Mouse (Mus musculus) midbrain, embryonic 13.5 days (tissue): Measurements from ENCODE around the gene Drap1. TPM values are rescaled to one million over a fixed set of nuclear protein-coding genes. Genes with fewer than 3 reads are reported as not detected.
"Not testable (repeated sequence)": the region's sequence is repeated elsewhere in the genome, so short reads cannot be mapped to it uniquely, and the experiment has no call there.

Experiments
- ATAC-seq: fragments of 200-750 bp; cut with Nextera tagmentation; 2 replicates; pipeline ENCODE4 v1.8.0; 2017; ENCODE audit warnings: mild to moderate bottlenecking, moderate TSS enrichment, moderate library complexity
- H3K27ac ChIP-seq: fragments of 300-500 bp; sonication (generic); 2 replicates; pipeline ENCODE4 v1.5.1; 2015; ENCODE audit warnings: inconsistent platforms, mild to moderate bottlenecking, moderate library complexity
- H3K27me3 ChIP-seq: fragments of 300-500 bp; sonication (generic); 2 replicates; pipeline ENCODE4 v1.6.1; 2015; ENCODE audit warnings: mild to moderate bottlenecking, inconsistent platforms
- H3K36me3 ChIP-seq: fragments of 300-500 bp; sonication (generic); 2 replicates; pipeline ENCODE4 v1.6.1; 2015; ENCODE audit warnings: mild to moderate bottlenecking, inconsistent platforms
- H3K4me1 ChIP-seq: fragments of 300-500 bp; sonication (generic); replicated peaks from 2 replicates; pipeline ENCODE4 v1.6.1; 2015; ENCODE audit warnings: inconsistent platforms
- H3K4me2 ChIP-seq: fragments of 300-500 bp; sonication (generic); replicated peaks from 2 replicates; pipeline ENCODE4 v1.6.1; 2015; ENCODE audit warnings: moderate library complexity, mild to moderate bottlenecking, inconsistent platforms
- H3K4me3 ChIP-seq: fragments of 300-500 bp; sonication (generic); replicated peaks from 2 replicates; pipeline ENCODE4 v1.5.1; 2015; ENCODE audit warnings: mild to moderate bottlenecking, inconsistent platforms
- H3K9ac ChIP-seq: fragments of 300-500 bp; sonication (generic); replicated peaks from 2 replicates; pipeline ENCODE4 v1.6.1; 2015; ENCODE audit warnings: mild to moderate bottlenecking, inconsistent platforms
- H3K9me3 ChIP-seq: fragments of 300-500 bp; sonication (generic); 2 replicates; pipeline ENCODE4 v1.6.1; 2016; ENCODE audit warnings: mild to moderate bottlenecking, inconsistent platforms
- WGBS: fragments of 180-500 bp; shearing (Covaris S2); methylation state at CpG from one replicate; pipeline ENCODE4 v1.1.7; 2015; 5-methylcytosine and 5-hydroxymethylcytosine counted together
- polyA plus RNA-seq: library from polyadenylated mRNA; unstranded; fragments of >200 nt; fragmentation: Nextera tagmentation; extraction: Ambion mirVana; gene quantifications from 2 replicates; pipeline ENCODE4 v1.2.1, GENCODE M21; 2015

The Drap1 gene
- polyA plus RNA-seq, 1 experiment from 2014 or later, result 313 TPM

- H3K27me3 ChIP-seq, result no peaks in the 10 kb centered on the region
- WGBS, result 80% methylated on average over 4 of the region's 4 CpGs
- H3K4me1 ChIP-seq, result no peaks in the 10 kb centered on the region
- no peak for ATAC-seq
- no peak overlapping the region for H3K9ac ChIP-seq
- H3K27ac ChIP-seq, result no peak overlapping the region
- no peak overlapping the region for H3K4me2 ChIP-seq
- H3K36me3 ChIP-seq, result 0 out of 2 replicates have a peak, but pooled peaks cover 4% of the 10 kb centered on the region
- H3K4me3 ChIP-seq, result no peak overlapping the region
- no peaks in the 10 kb centered on the region for H3K9me3 ChIP-seq
Observed at GRCm38 (mm10) chr19:5413840-5414239, 10.9 kb downstream of the Drap1 start.

- H3K9me3 ChIP-seq, result no peaks in the 10 kb centered on the region
- ATAC-seq, result no peak
- H3K9ac ChIP-seq, result no peak overlapping the region
- no peak overlapping the region for H3K4me2 ChIP-seq
- WGBS, result 68% methylated on average over 5 of the region's 5 CpGs
- no peak overlapping the region for H3K4me3 ChIP-seq
- H3K27me3 ChIP-seq, result no peaks in the 10 kb centered on the region
- H3K36me3 ChIP-seq, result no peaks in the 10 kb centered on the region
- H3K4me1 ChIP-seq, result peaks cover 14% of the 10 kb centered on the region
- no peak overlapping the region for H3K27ac ChIP-seq
Observed at GRCm38 (mm10) chr19:5411961-5412360, 12.8 kb downstream of the Drap1 start.

GRCm38 (mm10) chr19:5410641-5411040 is 14.1 kb downstream of the Drap1 start:
- Histone ChIP-seq H3K36me3 (no peaks in the 10 kb centered on the region), H3K27me3 (no peaks in the 10 kb centered on the region), H3K4me1 (peaks cover 20% of the 10 kb centered on the region), H3K27ac (no peak overlapping the region), H3K9me3 (no peaks in the 10 kb centered on the region), H3K9ac (no peak overlapping the region), H3K4me2 (no peak overlapping the region), H3K4me3 (no peak overlapping the region)
- 93% methylated on average over 5 of the region's 5 CpGs for WGBS
- ATAC-seq, result no peak

GRCm38 (mm10) chr19:5409068-5409467 is 15.7 kb downstream of the Drap1 start:
- Histone ChIP-seq H3K4me1 (peaks cover 21% of the 10 kb centered on the region), H3K36me3 (no peaks in the 10 kb centered on the region), H3K9me3 (no peaks in the 10 kb centered on the region), H3K27ac (no peak overlapping the region), H3K9ac (no peak overlapping the region), H3K4me3 (no peak overlapping the region), H3K4me2 (no peak overlapping the region), H3K27me3 (no peaks in the 10 kb centered on the region)
- 82% methylated on average over 5 of the region's 5 CpGs for WGBS
- no peak for ATAC-seq

- Histone ChIP-seq H3K27ac (no peak overlapping the region), H3K4me2 (peak overlapping the region; percentile 81), H3K36me3 (no peaks in the 10 kb centered on the region), H3K4me3 (peak overlapping the region; percentile 62; the same call in 1 of the 2 replicates), H3K9ac (no peak overlapping the region), H3K27me3 (no peaks in the 10 kb centered on the region), H3K4me1 (peaks cover 21% of the 10 kb centered on the region), H3K9me3 (no peaks in the 10 kb centered on the region)
- ATAC-seq, result no peak
- WGBS, result 92% methylated on average over 13 of the region's 13 CpGs
Observed at GRCm38 (mm10) chr19:5408057-5409001, 16.4 kb downstream of the Drap1 start.

- H3K4me3 ChIP-seq, result peak overlapping the region; percentile 62
- peak overlapping the region; percentile 88 for H3K27ac ChIP-seq
- H3K9ac ChIP-seq, result peak overlapping the region; percentile 77
- peaks cover 21% of the 10 kb centered on the region for H3K4me1 ChIP-seq
- peak overlapping the region; percentile 81 for H3K4me2 ChIP-seq
- ATAC-seq, result peak; percentile 41
- H3K27me3 ChIP-seq, result no peaks in the 10 kb centered on the region
- H3K9me3 ChIP-seq, result no peaks in the 10 kb centered on the region
- H3K36me3 ChIP-seq, result no peaks in the 10 kb centered on the region
- WGBS, result 15% methylated on average over 7 of the region's 7 CpGs
Observed at GRCm38 (mm10) chr19:5407133-5407532, 17.6 kb downstream of the Drap1 start.

GRCm38 (mm10) chr19:5406531-5407126 is 18.1 kb downstream of the Drap1 start:
- peak; percentile 90 for ATAC-seq
- 21% methylated on average over 24 of the region's 25 CpGs for WGBS
- H3K27me3 ChIP-seq, H3K36me3 ChIP-seq, H3K9me3 ChIP-seq: not testable (repeated sequence)
- Histone ChIP-seq H3K9ac (peak overlapping the region; percentile 77), H3K4me3 (peak overlapping the region; percentile 62), H3K4me2 (peak overlapping the region; percentile 81), H3K4me1 (peaks cover 21% of the 10 kb centered on the region), H3K27ac (peak overlapping the region; percentile 88)

- H3K4me1 ChIP-seq, result peaks cover 21% of the 10 kb centered on the region
- peak overlapping the region; percentile 65 for H3K27ac ChIP-seq
- peak overlapping the region; percentile 58 for H3K9ac ChIP-seq
- H3K9me3 ChIP-seq, result no peaks in the 10 kb centered on the region
- no peaks in the 10 kb centered on the region for H3K36me3 ChIP-seq
- H3K27me3 ChIP-seq, result no peaks in the 10 kb centered on the region
- ATAC-seq, result no peak
- WGBS, result 31% methylated on average over 7 of the region's 7 CpGs
- H3K4me3 ChIP-seq, result peak overlapping the region; percentile 38
- H3K4me2 ChIP-seq, result peak overlapping the region; percentile 58
Observed at GRCm38 (mm10) chr19:5405924-5406323, 18.9 kb downstream of the Drap1 start.

- Histone ChIP-seq H3K4me1 (peaks cover 10% of the 10 kb centered on the region), H3K27me3 (no peaks in the 10 kb centered on the region), H3K36me3 (no peaks in the 10 kb centered on the region), H3K9ac (no peak within 1 kb of the TSS), H3K4me2 (no peak within 1 kb of the TSS), H3K4me3 (no peak within 1 kb of the TSS), H3K27ac (no peak within 1 kb of the TSS), H3K9me3 (no peaks in the 10 kb centered on the region)
- WGBS, result 77% methylated on average over 8 of the region's 8 CpGs
- ATAC-seq, result no peak
Observed at GRCm38 (mm10) chr19:5402293-5402692, 22.5 kb downstream of the Drap1 start, which contains the start of gene Tsga10ip. Gene Tsga10ip, minus strand, starts transcription at chr19:5402526.

GRCm38 (mm10) chr19:5401073-5401472 is 23.7 kb downstream of the Drap1 start:
- H3K27me3 ChIP-seq, ATAC-seq, H3K9ac ChIP-seq, H3K27ac ChIP-seq, H3K4me2 ChIP-seq, H3K36me3 ChIP-seq, H3K4me1 ChIP-seq, H3K9me3 ChIP-seq, H3K4me3 ChIP-seq: not testable (repeated sequence)
- WGBS, result 75% methylated on average over 4 of the region's 4 CpGs

- WGBS, result 67% methylated on average over 4 of the region's 4 CpGs
- Histone ChIP-seq H3K9ac (no peak overlapping the region), H3K4me3 (no peak overlapping the region), H3K36me3 (no peaks in the 10 kb centered on the region), H3K4me2 (no peak overlapping the region), H3K4me1 (peaks cover 5% of the 10 kb centered on the region), H3K9me3 (no peaks in the 10 kb centered on the region), H3K27me3 (no peaks in the 10 kb centered on the region), H3K27ac (no peak overlapping the region)
- ATAC-seq, result no peak
Observed at GRCm38 (mm10) chr19:5395371-5395770, 29.4 kb downstream of the Drap1 start.

- Histone ChIP-seq H3K27ac (no peak overlapping the region), H3K9me3 (no peaks in the 10 kb centered on the region), H3K9ac (no peak overlapping the region), H3K4me1 (peaks cover 17% of the 10 kb centered on the region), H3K4me3 (no peak overlapping the region), H3K4me2 (no peak overlapping the region), H3K27me3 (no peaks in the 10 kb centered on the region), H3K36me3 (no peaks in the 10 kb centered on the region)
- no peak for ATAC-seq
- WGBS, result 58% methylated on average over 10 of the region's 10 CpGs
Observed at GRCm38 (mm10) chr19:5394168-5394567, 30.6 kb downstream of the Drap1 start.
